Mouse (Mus musculus) thymus, postnatal 0 days (tissue): ENCODE measurements around the gene Dio3. TPM values are rescaled to one million over a fixed set of nuclear protein-coding genes. Genes with fewer than 3 reads are reported as not detected.

ENCODE experiments used
- DNase-seq: peaks from one replicate; pipeline ENCODE4 v3.0.0-alpha.2; 2015; ENCODE audit warnings: low spot score
- microRNA-seq: library from miRNA; unstranded; fragments of <30 nt; microRNA quantifications from one replicate; pipeline ENCODE4, GENCODE M21; 2016; ENCODE audit warnings: borderline number of aligned reads
- polyA plus RNA-seq: library from polyadenylated mRNA; unstranded; fragments of >200 nt; fragmentation: Nextera tagmentation; extraction: Ambion mirVana; gene quantifications from 2 replicates; pipeline ENCODE4 v1.2.1, GENCODE M21; 2015

Gene Dio3
- polyA plus RNA-seq, 1 experiment from 2014 or later: not detected

- no peak for DNase-seq
These were observed 40.8 kb downstream of the Dio3 start for GRCm38 (mm10) chr12:110319696-110320095.

Small RNA genes within 50 kb of the gene (microRNA-seq; reads per million reads assigned to microRNA genes)
- 1.7 reads per million for gene Mir1247

Other genes with a start within 250 kb of the Dio3 start
- gene Ppp2r5c, start 168.1 kb downstream of the Dio3 start, polyA plus RNA-seq: 309 and 319 TPM in 2 replicates